Mouse (Mus musculus) midbrain, embryonic 14.5 days (tissue): ENCODE data around the gene Spns1. TPM values are rescaled to one million over a fixed set of nuclear protein-coding genes. Genes with fewer than 3 reads are reported as not detected.
"Not testable (repeated sequence)": the region's sequence is repeated elsewhere in the genome, so short reads cannot be mapped to it uniquely, and the experiment has no call there.

Source experiments
- ATAC-seq: fragments of 200-750 bp; cut with Nextera tagmentation; 2 replicates; pipeline ENCODE4 v1.8.0; 2017; ENCODE audit warnings: moderate number of reproducible peaks, moderate library complexity; ENCODE audit not compliant: low FRiP score, low TSS enrichment
- DNase-seq: peaks from one replicate; pipeline ENCODE4 v3.0.0-alpha.2; 2015
- H3K27ac ChIP-seq: fragments of 300-500 bp; sonication (generic); replicated peaks from 2 replicates; pipeline ENCODE4 v1.5.1; 2014; ENCODE audit warnings: mild to moderate bottlenecking, low read depth, low read length, moderate library complexity
- H3K27me3 ChIP-seq: fragments of 300-500 bp; sonication (generic); 2 replicates; pipeline ENCODE4 v1.6.1; 2014; ENCODE audit warnings: low read length, control low read depth, mixed read lengths; ENCODE audit not compliant: control insufficient read depth, insufficient read depth
- H3K36me3 ChIP-seq: fragments of 300-500 bp; sonication (generic); 2 replicates; pipeline ENCODE4 v1.6.1; 2014; ENCODE audit warnings: low read length, control low read depth; ENCODE audit not compliant: control insufficient read depth, insufficient read depth
- H3K4me1 ChIP-seq: fragments of 300-500 bp; sonication (generic); 2 replicates; pipeline ENCODE4 v1.6.1; 2014; ENCODE audit warnings: mild to moderate bottlenecking, antibody characterized with exemption, low read length, control low read depth; ENCODE audit not compliant: control insufficient read depth, insufficient read depth
- H3K4me2 ChIP-seq: fragments of 300-500 bp; sonication (generic); 2 replicates; pipeline ENCODE4 v1.6.1; 2014; ENCODE audit warnings: mild to moderate bottlenecking, low read length, moderate library complexity
- H3K4me3 ChIP-seq: fragments of 300-500 bp; sonication (generic); replicated peaks from 2 replicates; pipeline ENCODE4 v1.5.1; 2014; ENCODE audit warnings: low read depth, low read length
- H3K9ac ChIP-seq: fragments of 300-500 bp; sonication (generic); replicated peaks from 2 replicates; pipeline ENCODE4 v1.6.1; 2014; ENCODE audit warnings: mild to moderate bottlenecking, low read length, moderate library complexity
- H3K9me3 ChIP-seq: fragments of 300-500 bp; sonication (generic); 2 replicates; pipeline ENCODE4 v1.6.1; 2016; ENCODE audit warnings: low read length, control low read depth, mixed read lengths; ENCODE audit not compliant: control insufficient read depth
- WGBS: fragments of 180-500 bp; shearing (Covaris S2); extraction: QIAGEN DNeasy Blood & Tissue Kit; methylation state at CpG from one replicate; pipeline ENCODE4 v1.1.7; 2014; 5-methylcytosine and 5-hydroxymethylcytosine counted together
- polyA plus RNA-seq: library from polyadenylated mRNA; unstranded; fragments of >200 nt; fragmentation: Nextera tagmentation; extraction: Ambion mirVana; gene quantifications from 2 replicates; pipeline ENCODE4 v1.2.1, GENCODE M21; 2014

Spns1 gene
- polyA plus RNA-seq, 1 experiment from 2014 or later, result 60.4 TPM

DNA sequence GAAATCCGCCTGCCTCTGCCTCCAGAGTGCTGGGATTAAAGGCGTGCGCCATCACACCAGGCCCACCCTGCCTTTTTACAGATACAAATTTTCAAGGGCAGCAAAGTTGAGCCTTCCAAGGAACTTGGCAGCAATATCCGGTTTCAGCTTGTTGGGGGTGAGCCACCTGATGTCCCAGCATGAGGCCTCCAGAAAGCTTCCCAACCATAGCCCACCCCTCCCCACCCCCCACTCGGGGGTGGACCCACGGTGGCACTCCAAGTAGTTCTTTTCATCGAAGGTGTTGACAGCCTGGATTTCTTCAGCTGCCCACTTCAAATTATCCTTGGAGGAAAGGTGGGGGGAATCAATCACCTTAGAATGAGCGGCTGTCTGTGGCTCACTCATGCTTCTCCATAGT is 38.3 kb downstream of the Spns1 start:
- DNase-seq (no peak), ATAC-seq (no peak)
- Histone ChIP-seq H3K4me3 (no peak overlapping the region), H3K9ac (no peak overlapping the region), H3K4me2 (no peak overlapping the region), H3K36me3 (no peaks in the 10 kb centered on the region), H3K27ac (no peak overlapping the region), H3K27me3 (no peaks in the 10 kb centered on the region), H3K9me3 (no peaks in the 10 kb centered on the region), H3K4me1 (no peaks in the 10 kb centered on the region)
- WGBS, result 87% methylated on average over 8 of the region's 8 CpGs

DNA sequence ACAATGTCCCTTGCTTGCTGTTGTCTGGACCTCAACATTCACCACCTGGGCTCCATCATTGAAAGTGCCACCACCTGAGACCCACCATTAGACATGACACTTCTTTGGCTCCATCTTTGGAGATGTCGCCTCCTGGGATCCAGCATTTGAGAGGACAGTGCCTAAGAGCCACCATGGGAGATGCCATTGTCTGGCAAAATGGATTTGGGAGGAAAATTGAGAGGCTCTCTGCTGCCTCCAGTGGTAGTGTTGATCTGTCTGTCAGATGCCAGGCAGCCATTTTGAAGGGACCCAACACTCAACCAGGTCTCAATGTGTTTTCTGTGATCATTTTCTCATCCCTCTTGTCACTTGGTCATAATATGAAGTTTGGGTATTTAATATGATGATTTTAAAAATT is 41.7 kb downstream of the Spns1 start:
- no peak overlapping the region for H3K9ac ChIP-seq
- H3K27me3 ChIP-seq, result no peaks in the 10 kb centered on the region
- DNase-seq, result no peak
- H3K36me3 ChIP-seq, result no peaks in the 10 kb centered on the region
- H3K27ac ChIP-seq, result no peak overlapping the region
- ATAC-seq, result no peak
- H3K9me3 ChIP-seq, result no peaks in the 10 kb centered on the region
- no peak overlapping the region for H3K4me2 ChIP-seq
- no peaks in the 10 kb centered on the region for H3K4me1 ChIP-seq
- no peak overlapping the region for H3K4me3 ChIP-seq
- WGBS, result 89% methylated on average over 1 of the region's 1 CpGs

DNA sequence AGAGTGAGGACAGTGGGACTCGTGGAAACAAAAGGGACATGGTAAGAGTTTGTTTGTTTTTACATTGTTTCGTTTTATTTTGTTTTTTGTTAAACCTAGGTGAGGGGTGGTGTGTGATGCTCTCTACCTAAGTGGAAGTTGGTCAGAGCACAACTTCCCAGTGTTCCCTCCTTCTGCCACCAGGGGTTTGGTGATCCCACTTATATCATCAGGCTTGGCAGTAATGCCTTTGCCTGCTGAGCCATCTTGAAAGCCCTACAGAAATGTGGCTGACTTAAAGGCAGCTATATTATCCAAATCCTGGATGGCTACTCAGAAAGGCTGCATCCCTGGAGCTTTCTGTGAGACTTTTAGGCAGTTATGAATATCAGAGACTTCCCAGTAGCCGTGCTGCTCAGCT is 44.6 kb downstream of the Spns1 start:
- H3K4me2 ChIP-seq, result no peak overlapping the region
- H3K27me3 ChIP-seq, result no peaks in the 10 kb centered on the region
- H3K9ac ChIP-seq, result no peak overlapping the region
- DNase-seq (no peak), ATAC-seq (no peak)
- no peaks in the 10 kb centered on the region for H3K9me3 ChIP-seq
- no peak overlapping the region for H3K27ac ChIP-seq
- no peak overlapping the region for H3K4me3 ChIP-seq
- no peaks in the 10 kb centered on the region for H3K36me3 ChIP-seq
- no peaks in the 10 kb centered on the region for H3K4me1 ChIP-seq
- 76% methylated on average over 3 of the region's 3 CpGs for WGBS

DNA sequence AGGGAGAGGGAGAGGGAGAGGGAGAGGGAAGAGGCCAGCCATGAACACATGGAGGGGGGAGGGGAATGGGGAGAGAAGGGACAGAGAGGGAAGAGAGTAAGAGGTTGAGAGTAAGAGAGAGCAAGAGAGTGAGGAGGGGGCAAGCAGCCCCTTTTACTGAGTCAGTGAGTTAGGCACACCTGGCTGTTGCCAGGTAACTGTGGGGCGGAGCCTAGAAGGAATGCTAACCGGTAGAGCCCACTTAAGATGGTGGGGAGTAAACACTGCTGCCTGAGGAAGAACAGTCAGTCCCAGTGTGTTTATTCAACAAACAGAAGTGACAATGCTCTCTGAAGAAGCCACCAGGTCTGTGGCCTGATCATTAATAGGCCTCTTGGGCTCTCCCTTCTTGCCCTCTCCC is 46.6 kb downstream of the Spns1 start:
- Histone ChIP-seq H3K4me2 (no peak overlapping the region), H3K9me3 (no peaks in the 10 kb centered on the region), H3K4me1 (no peaks in the 10 kb centered on the region), H3K27ac (no peak overlapping the region), H3K36me3 (no peaks in the 10 kb centered on the region), H3K27me3 (no peaks in the 10 kb centered on the region), H3K9ac (no peak overlapping the region), H3K4me3 (no peak overlapping the region)
- WGBS, result 60% methylated on average over 2 of the region's 2 CpGs
- ATAC-seq, result no peak
- DNase-seq, result no peak

DNA sequence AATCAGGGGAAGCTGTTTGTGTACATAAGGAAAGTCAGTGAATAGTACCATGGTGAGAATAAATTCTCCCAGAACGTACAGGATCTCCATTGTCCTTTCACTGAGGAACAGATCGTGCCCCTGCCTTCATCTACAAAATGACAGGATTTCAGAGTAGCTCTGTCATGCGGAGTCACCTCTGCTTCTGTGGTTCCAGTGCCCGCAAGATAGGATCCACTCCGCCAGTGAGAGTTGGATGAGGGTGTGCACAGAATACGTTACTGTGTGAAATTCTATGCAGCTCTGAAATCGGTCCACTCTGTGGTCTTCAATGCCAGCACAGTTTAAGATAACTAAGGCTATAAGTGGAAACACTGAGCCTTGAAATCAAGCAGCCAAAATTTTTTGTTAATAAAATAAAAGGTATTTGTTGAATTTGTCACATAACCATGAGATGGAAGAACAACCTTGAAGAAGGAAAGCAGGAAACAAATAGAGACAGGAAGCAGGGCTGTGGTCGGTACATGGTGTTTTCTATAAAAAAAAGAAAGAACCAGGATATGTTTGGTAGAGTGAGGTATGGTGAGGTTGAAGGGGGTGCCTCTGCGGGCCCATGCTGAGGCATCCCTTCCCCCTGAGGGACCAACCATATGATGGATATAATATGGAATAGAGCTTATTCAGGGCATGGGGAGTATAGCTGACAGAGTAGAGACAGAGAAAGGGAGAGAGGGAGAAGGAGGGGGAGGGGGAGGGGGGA is 47.2 kb downstream of the Spns1 start:
- H3K9ac ChIP-seq, result no peak overlapping the region
- no peaks in the 10 kb centered on the region for H3K4me1 ChIP-seq
- no peaks in the 10 kb centered on the region for H3K36me3 ChIP-seq
- ATAC-seq (no peak), DNase-seq (no peak)
- H3K27me3 ChIP-seq, result no peaks in the 10 kb centered on the region
- WGBS, result 90% methylated on average over 9 of the region's 9 CpGs
- H3K4me2 ChIP-seq, result no peak overlapping the region
- H3K4me3 ChIP-seq, result no peak overlapping the region
- no peak overlapping the region for H3K27ac ChIP-seq
- H3K9me3 ChIP-seq, result no peaks in the 10 kb centered on the region

DNA sequence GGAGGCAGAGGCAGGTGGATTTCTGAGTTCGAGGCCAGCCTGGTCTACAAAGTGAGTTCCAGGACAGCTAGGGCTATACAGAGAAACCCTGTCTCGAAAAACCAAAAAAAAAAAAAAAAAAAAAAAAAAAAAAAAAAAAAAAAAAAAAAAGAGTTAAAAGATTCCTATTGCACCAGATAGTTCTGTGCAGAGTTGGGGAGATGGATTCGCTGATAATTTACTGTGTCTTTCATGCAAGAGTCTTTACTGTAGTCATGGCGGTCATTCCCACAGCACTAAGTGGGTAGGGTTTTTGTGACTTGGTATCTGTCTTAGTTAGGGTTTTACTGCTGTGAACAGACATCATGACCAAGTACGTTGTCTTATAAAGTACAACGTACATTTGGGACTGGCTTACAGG is 48.4 kb downstream of the Spns1 start:
- H3K27ac ChIP-seq, H3K9me3 ChIP-seq, H3K4me1 ChIP-seq, H3K4me2 ChIP-seq, H3K4me3 ChIP-seq, DNase-seq, H3K9ac ChIP-seq, H3K27me3 ChIP-seq, H3K36me3 ChIP-seq, ATAC-seq: not testable (repeated sequence)
- 92% methylated on average over 5 of the region's 6 CpGs for WGBS

DNA sequence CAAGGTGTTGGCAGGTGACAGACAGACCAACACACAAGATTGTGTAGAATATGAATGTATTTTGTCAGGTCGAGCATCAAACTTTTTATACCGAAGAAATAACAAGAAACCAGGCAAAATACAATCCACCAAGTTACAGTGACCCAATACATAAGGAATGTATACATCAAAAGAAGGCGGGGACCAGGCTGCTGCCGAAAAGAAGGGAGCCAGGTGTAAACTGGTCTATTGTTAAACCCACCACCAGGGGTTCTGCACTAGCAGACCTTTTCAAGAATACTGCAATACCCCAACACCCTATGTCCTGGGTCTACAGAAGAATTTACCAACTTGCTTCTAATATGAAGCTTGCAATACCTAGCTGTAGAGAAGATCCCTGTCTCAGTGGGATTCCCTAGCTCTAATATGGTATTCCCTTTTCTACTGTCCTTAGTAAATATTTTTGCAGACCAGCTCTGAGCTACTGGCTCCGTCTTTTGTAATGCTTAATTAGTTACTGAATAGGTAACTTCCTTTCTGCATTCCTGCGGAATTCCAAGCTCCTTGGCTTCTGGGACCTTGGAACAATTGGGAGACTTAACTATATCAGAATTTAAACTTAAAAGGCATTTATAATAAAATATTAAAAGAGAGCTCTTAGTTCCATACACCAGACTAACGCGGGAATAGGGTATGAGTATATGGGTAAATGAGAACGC is 51.5 kb downstream of the Spns1 start:
- not testable (repeated sequence) for H3K4me2 ChIP-seq, H3K9ac ChIP-seq, H3K36me3 ChIP-seq, H3K4me3 ChIP-seq, H3K27ac ChIP-seq, H3K27me3 ChIP-seq, H3K9me3 ChIP-seq, ATAC-seq, H3K4me1 ChIP-seq, DNase-seq
- WGBS, result 23% methylated on average over 9 of the region's 9 CpGs

DNA sequence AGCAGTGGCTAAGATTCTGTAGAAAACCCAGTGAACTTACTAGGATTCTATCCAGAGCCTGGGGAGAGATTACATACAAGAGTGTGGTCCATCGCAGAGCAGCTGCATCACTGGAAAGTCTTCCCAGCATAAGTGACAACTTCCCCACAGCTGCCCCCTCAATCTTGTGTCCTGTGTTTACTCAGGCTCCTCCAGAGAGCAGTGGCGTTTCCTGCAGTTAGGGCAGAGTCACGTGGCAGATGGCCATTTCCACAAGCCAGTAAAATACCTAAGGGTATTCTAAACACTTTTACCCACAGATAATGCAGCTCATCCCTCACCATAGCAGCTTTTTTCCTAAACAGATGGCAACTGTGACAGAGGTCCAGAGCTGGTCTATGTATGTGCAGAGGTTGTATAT is 52.5 kb downstream of the Spns1 start:
- H3K27me3 ChIP-seq, result 0 out of 2 replicates have a peak, but pooled peaks cover 7% of the 10 kb centered on the region
- H3K9ac ChIP-seq, result peak overlapping the region; percentile 9; the same call in 1 of the 2 replicates
- H3K4me2 ChIP-seq, result no peak overlapping the region
- no peaks in the 10 kb centered on the region for H3K36me3 ChIP-seq
- no peaks in the 10 kb centered on the region for H3K4me1 ChIP-seq
- H3K9me3 ChIP-seq, result no peaks in the 10 kb centered on the region
- WGBS, result 50% methylated on average over 3 of the region's 3 CpGs
- no peak overlapping the region for H3K27ac ChIP-seq
- H3K4me3 ChIP-seq, result no peak overlapping the region
- ATAC-seq (no peak), DNase-seq (no peak)

DNA sequence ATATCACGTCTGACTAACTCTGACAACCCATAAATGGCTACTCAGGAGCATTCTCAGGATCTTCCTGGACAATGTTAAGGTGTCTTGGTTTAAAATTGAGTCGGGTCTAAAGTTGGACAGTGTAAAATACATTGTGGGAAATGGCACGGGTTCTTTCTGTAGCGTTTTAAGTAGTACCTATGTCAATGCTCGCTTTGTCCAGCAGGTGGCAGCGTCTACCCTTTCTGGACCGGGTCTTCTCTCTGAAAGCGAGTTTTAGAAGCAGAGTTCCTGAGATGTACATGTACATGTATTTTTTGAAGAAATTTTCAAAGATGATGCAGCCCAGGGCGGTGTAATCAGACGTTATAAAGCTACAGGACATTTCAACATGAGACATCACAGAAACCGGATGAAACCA is 53.5 kb downstream of the Spns1 start:
- Histone ChIP-seq H3K4me2 (no peak overlapping the region), H3K27me3 (0 out of 2 replicates have a peak, but pooled peaks cover 7% of the 10 kb centered on the region), H3K4me3 (no peak overlapping the region), H3K9me3 (no peaks in the 10 kb centered on the region), H3K9ac (no peak overlapping the region; the same call in 1 of the 2 replicates), H3K36me3 (no peaks in the 10 kb centered on the region), H3K27ac (no peak overlapping the region), H3K4me1 (no peaks in the 10 kb centered on the region)
- ATAC-seq, result no peak
- 8% methylated on average over 11 of the region's 11 CpGs for WGBS
- peak; percentile 96 for DNase-seq
